Mouse (Mus musculus) cerebellum, adult 9-11 months (tissue): ENCODE data around the gene Tgfbr1.
"Not testable (repeated sequence)": the region's sequence is repeated elsewhere in the genome, so short reads cannot be mapped to it uniquely, and the experiment has no call there.

Experiments
- DNase-seq: peaks from one replicate; pipeline ENCODE4 v3.0.0; 2022

The Tgfbr1 gene

GRCm38 (mm10) chr4:47349759-47350158 is 3.3 kb upstream of the Tgfbr1 start:
- DNase-seq = no peak

GRCm38 (mm10) chr4:47351386-47352049 is 1.5 kb upstream of the Tgfbr1 start:
- peak; percentile 11 for DNase-seq

GRCm38 (mm10) chr4:47352061-47352661 is 861 bp upstream of the Tgfbr1 start:
- DNase-seq = no peak

- peak; percentile 23 for DNase-seq
Measured at GRCm38 (mm10) chr4:47353416-47354111, 542 bp downstream of the Tgfbr1 start.

- no peak for DNase-seq
Measured at GRCm38 (mm10) chr4:47354304-47354703, 1.3 kb downstream of the Tgfbr1 start.

- DNase-seq = no peak
Measured at GRCm38 (mm10) chr4:47362662-47363061, 9.6 kb downstream of the Tgfbr1 start.

- DNase-seq = no peak
Measured at GRCm38 (mm10) chr4:47363134-47363533, 10.1 kb downstream of the Tgfbr1 start.

GRCm38 (mm10) chr4:47368717-47369116 is 15.7 kb downstream of the Tgfbr1 start:
- no peak for DNase-seq

- no peak for DNase-seq
Measured at GRCm38 (mm10) chr4:47378716-47379115, 25.7 kb downstream of the Tgfbr1 start.

- no peak for DNase-seq
Measured at GRCm38 (mm10) chr4:47382426-47382825, 29.4 kb downstream of the Tgfbr1 start.

- DNase-seq = not testable (repeated sequence)
Measured at GRCm38 (mm10) chr4:47391926-47392325, 38.9 kb downstream of the Tgfbr1 start.

- no peak for DNase-seq
Measured at GRCm38 (mm10) chr4:47396251-47396650, 43.2 kb downstream of the Tgfbr1 start.

- no peak for DNase-seq
Measured at GRCm38 (mm10) chr4:47397951-47398687, 45.1 kb downstream of the Tgfbr1 start.

GRCm38 (mm10) chr4:47399824-47400223 is 46.8 kb downstream of the Tgfbr1 start:
- DNase-seq = peak; percentile 12

GRCm38 (mm10) chr4:47400314-47400713 is 47.3 kb downstream of the Tgfbr1 start:
- no peak for DNase-seq

GRCm38 (mm10) chr4:47402200-47402599 is 49.2 kb downstream of the Tgfbr1 start:
- DNase-seq = no peak

- no peak for DNase-seq
Measured at GRCm38 (mm10) chr4:47404536-47404935, 51.5 kb downstream of the Tgfbr1 start.

GRCm38 (mm10) chr4:47407161-47407560 is 54.1 kb downstream of the Tgfbr1 start:
- no peak for DNase-seq

GRCm38 (mm10) chr4:47417871-47418270 is 64.8 kb downstream of the Tgfbr1 start:
- no peak for DNase-seq

- DNase-seq = no peak
Measured at GRCm38 (mm10) chr4:47419268-47419973, 66.4 kb downstream of the Tgfbr1 start.

- no peak for DNase-seq
Measured at GRCm38 (mm10) chr4:47420191-47420590, 67.2 kb downstream of the Tgfbr1 start.

GRCm38 (mm10) chr4:47422194-47422593 is 69.2 kb downstream of the Tgfbr1 start:
- DNase-seq = no peak

GRCm38 (mm10) chr4:47422946-47423345 is 69.9 kb downstream of the Tgfbr1 start:
- no peak for DNase-seq
